Mouse (Mus musculus): ENCODE results near the gene Zfp541. TPM values are rescaled to one million over a fixed set of nuclear protein-coding genes. Genes with fewer than 3 reads are reported as not detected.
A peak's percentile ranks its signal among the peaks of the same experiment; 100 is the strongest.

The Zfp541 gene
- polyA plus RNA-seq, 1 experiment = not detected

DNA sequence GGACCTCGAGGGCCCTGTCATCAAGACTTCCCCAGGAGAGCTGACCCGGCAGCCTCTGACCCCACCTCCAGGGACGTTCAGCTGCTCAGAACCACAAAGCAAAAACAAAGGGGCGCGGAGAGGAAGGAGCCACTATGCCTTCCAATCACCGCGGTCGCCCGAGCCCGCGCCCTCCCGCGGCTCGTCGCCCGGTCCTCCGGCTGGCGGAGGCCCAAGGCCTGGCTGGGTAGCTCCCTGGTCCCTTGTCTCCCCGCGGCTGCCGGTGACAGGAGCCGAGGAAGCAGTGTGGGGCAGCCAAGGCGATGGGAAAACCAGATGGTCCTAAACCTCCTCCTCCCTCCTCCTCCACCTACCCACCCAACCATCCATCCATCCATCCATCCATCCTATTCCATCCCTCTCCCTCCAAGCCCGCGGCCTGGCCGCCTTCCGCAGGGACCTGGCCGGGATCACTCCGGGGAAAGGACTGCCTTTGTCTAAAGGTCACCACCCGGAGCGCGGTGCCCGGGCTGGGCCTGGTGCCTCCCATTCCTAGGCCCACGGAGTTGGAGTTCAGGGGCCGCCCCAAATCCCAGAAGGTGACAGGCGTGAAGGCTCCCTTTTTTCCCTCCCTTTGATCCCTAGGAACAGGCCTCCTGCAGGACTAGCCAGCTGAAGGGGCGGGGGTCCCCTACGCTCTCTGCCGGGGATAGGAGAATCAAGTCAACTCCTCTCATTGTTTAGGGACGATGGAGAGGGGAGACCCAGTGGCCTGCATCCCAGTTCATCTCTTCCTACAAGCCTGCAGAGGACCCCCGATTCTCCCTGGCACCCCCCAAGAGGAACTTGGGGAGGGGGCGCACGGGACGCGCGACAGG is 14.9 kb upstream of the Zfp541 start:
- TF ChIP-seq FOSL1 (IDR thresholded peaks at IDR 0.05; ENCODE audit: insufficient read depth, low read length, poor library complexity, severe bottlenecking) (no peak), MAX (IDR thresholded peaks at IDR 0.05) (no peak), USF1 (IDR thresholded peaks at IDR 0.05; ENCODE audit: low read depth) (no peak), CTCF (IDR thresholded peaks at IDR 0.05; ENCODE audit: control insufficient read depth, insufficient read depth, insufficient read length) (no peak), CEBPB (IDR thresholded peaks at IDR 0.05; ENCODE audit: low read depth) (no peak), MYOG (IDR thresholded peaks at IDR 0.05; ENCODE audit: control insufficient read depth, extremely low read depth, insufficient read length) (no peak), MYOD1 (IDR thresholded peaks at IDR 0.05; ENCODE audit: control insufficient read depth, insufficient read length, low read depth) (no peak)
- Histone ChIP-seq H3K79me2 (ENCODE audit: control insufficient read depth, insufficient read depth) (peaks cover 66% of the 10 kb centered on the region), H3K4me3 (ENCODE audit: insufficient read depth, poor library complexity, severe bottlenecking) (peak overlapping the region; percentile 71), H3ac (ENCODE audit: control insufficient read depth, insufficient read length, low read depth) (peak overlapping the region; percentile 74), H3K36me3 (ENCODE audit: control insufficient read depth, insufficient read depth) (no peaks in the 10 kb centered on the region), H3K79me3 (ENCODE audit: low read depth) (peaks cover 56% of the 10 kb centered on the region), H3K27me3 (ENCODE audit: control insufficient read depth, insufficient read depth, insufficient read length) (no peaks in the 10 kb centered on the region)

DNA sequence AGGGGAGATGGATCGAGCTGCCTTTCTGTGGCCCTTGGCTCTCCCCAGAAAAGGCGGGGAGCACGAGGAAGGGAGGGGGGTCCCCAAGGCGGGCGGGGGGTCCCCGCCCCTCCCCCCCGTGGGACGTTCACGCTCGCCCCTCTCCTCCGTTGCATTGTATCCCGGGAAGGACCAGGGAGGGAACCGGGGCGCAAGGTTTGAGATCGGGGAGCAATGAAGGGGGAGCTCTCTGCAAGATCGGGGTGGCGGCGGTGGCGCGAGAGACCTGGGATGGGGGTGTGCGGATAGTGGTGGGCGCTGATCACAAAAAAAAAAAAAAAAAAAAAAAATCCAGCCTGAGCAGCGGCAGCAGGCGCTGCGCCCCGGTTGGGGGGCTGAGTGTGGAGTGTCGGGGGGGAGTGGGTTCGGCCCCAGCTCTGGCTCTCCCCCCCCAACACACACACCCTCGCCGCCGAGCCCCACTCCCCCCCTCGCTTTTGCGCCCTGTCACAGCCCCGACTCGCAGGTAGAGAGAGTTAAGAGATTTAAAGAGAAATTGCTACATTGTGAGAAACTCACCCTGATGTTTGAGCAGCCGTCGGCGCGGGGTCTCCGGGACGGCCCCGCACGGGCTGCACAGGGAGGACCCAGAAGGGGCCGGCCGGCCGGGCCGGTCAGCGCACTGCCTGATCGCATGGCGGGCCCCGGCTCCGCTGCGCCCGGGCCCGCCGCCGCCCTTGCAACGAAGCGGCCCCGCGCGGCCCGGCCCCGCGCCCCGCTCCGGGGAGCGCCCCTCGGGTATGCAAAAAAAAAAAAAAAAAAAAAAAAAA is 14.1 kb upstream of the Zfp541 start, which contains the start of gene Bicra:
TSS of gene Bicra (minus strand) at position 584 of the 809 bp plus-strand sequence.
- peak within 1 kb of the TSS; percentile 92 for H3ac ChIP-seq (ENCODE audit: control insufficient read depth, insufficient read length, low read depth)
- TF ChIP-seq MAX (IDR thresholded peaks at IDR 0.05) = peak; percentile 62
- no peak for TF ChIP-seq CTCF (IDR thresholded peaks at IDR 0.05; ENCODE audit: control insufficient read depth, insufficient read depth, insufficient read length)

DNA sequence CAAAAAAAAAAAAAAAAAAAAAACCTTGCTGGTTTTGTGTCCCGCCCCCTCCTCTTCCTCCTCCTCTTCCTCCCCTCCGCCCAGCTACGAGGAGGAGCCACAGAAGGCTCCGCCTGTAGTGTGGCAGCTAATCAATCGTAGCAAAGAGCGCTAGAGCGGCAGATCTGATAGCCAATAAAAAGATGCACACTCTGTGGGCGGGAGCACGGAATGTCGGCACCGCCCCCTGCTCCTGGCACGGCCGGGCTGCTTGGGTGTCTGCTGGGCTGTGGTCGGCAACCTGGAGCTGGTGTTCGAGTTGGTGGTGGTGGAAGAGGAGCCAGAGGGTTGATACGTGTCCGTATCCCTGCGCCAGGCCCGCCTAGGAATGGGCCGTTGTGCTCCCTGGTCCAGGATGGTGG is 13.4 kb upstream of the Zfp541 start:
- peaks cover 43% of the 10 kb centered on the region for H3K79me3 ChIP-seq (ENCODE audit: low read depth)
- H3K79me2 ChIP-seq (ENCODE audit: control insufficient read depth, insufficient read depth) = peaks cover 52% of the 10 kb centered on the region
- no peaks in the 10 kb centered on the region for H3K36me3 ChIP-seq (ENCODE audit: control insufficient read depth, insufficient read depth)
- no peak for TF ChIP-seq MYOG (IDR thresholded peaks at IDR 0.05; ENCODE audit: control insufficient read depth, extremely low read depth, insufficient read length)
- TF ChIP-seq MAX (IDR thresholded peaks at IDR 0.05) = no peak
- TF ChIP-seq CEBPB (IDR thresholded peaks at IDR 0.05; ENCODE audit: low read depth) = no peak
- TF ChIP-seq MYOD1 (IDR thresholded peaks at IDR 0.05; ENCODE audit: control insufficient read depth, insufficient read length, low read depth) = no peak
- no peak for TF ChIP-seq FOSL1 (IDR thresholded peaks at IDR 0.05; ENCODE audit: insufficient read depth, low read length, poor library complexity, severe bottlenecking)
- TF ChIP-seq CTCF (IDR thresholded peaks at IDR 0.05; ENCODE audit: control insufficient read depth, insufficient read depth, insufficient read length) = no peak
- no peak for TF ChIP-seq USF1 (IDR thresholded peaks at IDR 0.05; ENCODE audit: low read depth)
- peak overlapping the region; percentile 71 for H3K4me3 ChIP-seq (ENCODE audit: insufficient read depth, poor library complexity, severe bottlenecking)
- no peaks in the 10 kb centered on the region for H3K27me3 ChIP-seq (ENCODE audit: control insufficient read depth, insufficient read depth, insufficient read length)
- H3ac ChIP-seq (ENCODE audit: control insufficient read depth, insufficient read length, low read depth) = peak overlapping the region; percentile 92

More for the DNA sequence above, 14.1 kb upstream of the Zfp541 start, which contains the start of gene Bicra:
- Histone ChIP-seq H3K79me3 (ENCODE audit: low read depth) (peaks cover 48% of the 10 kb centered on the region), H3K36me3 (ENCODE audit: control insufficient read depth, insufficient read depth) (no peaks in the 10 kb centered on the region), H3K4me3 (ENCODE audit: insufficient read depth, poor library complexity, severe bottlenecking) (peak within 1 kb of the TSS; percentile 71), H3K27me3 (ENCODE audit: control insufficient read depth, insufficient read depth, insufficient read length) (no peaks in the 10 kb centered on the region), H3K79me2 (ENCODE audit: control insufficient read depth, insufficient read depth) (peaks cover 58% of the 10 kb centered on the region)

DNA sequence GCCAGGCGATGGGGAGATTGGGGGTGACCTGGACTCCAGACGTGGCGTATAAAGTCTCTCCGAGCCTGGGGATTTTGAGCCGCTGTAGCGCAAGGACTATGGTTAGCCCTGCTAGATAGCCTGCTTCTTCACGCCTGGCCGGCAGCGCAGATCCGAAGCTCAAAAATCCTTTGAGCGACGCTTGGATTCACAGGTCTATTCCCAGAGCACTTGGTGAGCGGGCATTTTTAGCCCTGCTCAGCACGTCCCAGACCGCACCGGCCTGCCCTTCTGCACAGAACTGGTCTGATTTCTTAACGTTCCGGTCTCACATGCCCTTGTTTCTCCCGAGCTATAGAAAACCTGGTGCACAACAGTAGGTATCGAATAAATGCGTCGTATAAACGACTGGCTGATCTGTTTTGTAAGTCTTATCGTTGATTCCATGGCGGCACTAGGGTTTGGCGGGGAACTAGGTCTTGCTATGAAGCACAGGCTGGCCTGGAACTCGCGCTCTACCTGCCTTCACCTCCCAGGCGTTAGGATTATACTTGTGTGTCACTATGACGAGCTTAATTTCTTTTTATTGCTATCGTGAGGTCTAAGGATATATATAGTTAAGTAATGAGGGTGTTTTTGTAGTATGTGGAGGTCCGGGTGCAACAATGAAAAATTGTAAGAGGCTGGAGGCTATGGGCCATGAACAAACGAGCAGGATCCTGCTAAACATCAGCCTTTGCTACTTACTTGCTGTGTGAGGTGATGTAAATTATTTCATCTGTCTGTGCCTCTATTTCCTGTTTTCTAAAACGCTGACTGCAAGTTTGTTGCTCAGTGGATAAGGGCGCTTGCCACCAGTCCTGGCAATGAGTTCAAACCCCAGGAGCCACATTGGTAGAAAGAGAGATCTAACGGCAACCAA is 12.7 kb upstream of the Zfp541 start:
- Histone ChIP-seq H3K4me3 (ENCODE audit: insufficient read depth, poor library complexity, severe bottlenecking) (peak overlapping the region; percentile 71), H3ac (ENCODE audit: control insufficient read depth, insufficient read length, low read depth) (peak overlapping the region; percentile 92), H3K27me3 (ENCODE audit: control insufficient read depth, insufficient read depth, insufficient read length) (no peaks in the 10 kb centered on the region), H3K36me3 (ENCODE audit: control insufficient read depth, insufficient read depth) (no peaks in the 10 kb centered on the region), H3K79me2 (ENCODE audit: control insufficient read depth, insufficient read depth) (peaks cover 44% of the 10 kb centered on the region), H3K79me3 (ENCODE audit: low read depth) (peaks cover 37% of the 10 kb centered on the region)
- TF ChIP-seq MYOD1 (IDR thresholded peaks at IDR 0.05; ENCODE audit: control insufficient read depth, insufficient read length, low read depth) (no peak), MAX (IDR thresholded peaks at IDR 0.05) (no peak)

DNA sequence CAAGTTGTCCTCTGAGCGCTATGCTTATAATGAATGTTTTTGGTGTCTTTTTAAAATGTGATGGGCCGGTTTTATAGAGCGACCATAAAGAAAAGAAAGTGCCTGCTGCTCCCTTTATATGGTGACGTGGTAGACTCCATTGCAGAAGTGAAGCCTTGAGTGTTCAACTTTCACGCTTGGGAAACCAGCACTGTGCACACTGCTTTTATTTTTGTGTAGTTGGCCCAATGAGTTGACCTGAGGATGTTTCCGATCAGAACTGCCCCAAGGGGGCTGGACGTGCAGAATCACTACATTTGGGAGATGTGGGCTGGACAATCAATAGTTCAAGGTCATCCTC is 12.1 kb upstream of the Zfp541 start:
- Histone ChIP-seq H3K27me3 (ENCODE audit: control insufficient read depth, insufficient read depth, insufficient read length) (no peaks in the 10 kb centered on the region), H3K36me3 (ENCODE audit: control insufficient read depth, insufficient read depth) (no peaks in the 10 kb centered on the region), H3K79me2 (ENCODE audit: control insufficient read depth, insufficient read depth) (peaks cover 38% of the 10 kb centered on the region), H3ac (ENCODE audit: control insufficient read depth, insufficient read length, low read depth) (no peak overlapping the region), H3K4me3 (ENCODE audit: insufficient read depth, poor library complexity, severe bottlenecking) (no peak overlapping the region), H3K79me3 (ENCODE audit: low read depth) (peaks cover 32% of the 10 kb centered on the region)
- TF ChIP-seq FOSL1 (IDR thresholded peaks at IDR 0.05; ENCODE audit: insufficient read depth, low read length, poor library complexity, severe bottlenecking) (no peak), CEBPB (IDR thresholded peaks at IDR 0.05; ENCODE audit: low read depth) (no peak), USF1 (IDR thresholded peaks at IDR 0.05; ENCODE audit: low read depth) (no peak), MAX (IDR thresholded peaks at IDR 0.05) (no peak), MYOD1 (IDR thresholded peaks at IDR 0.05; ENCODE audit: control insufficient read depth, insufficient read length, low read depth) (no peak), MYOG (IDR thresholded peaks at IDR 0.05; ENCODE audit: control insufficient read depth, extremely low read depth, insufficient read length) (no peak)

Data from C2C12 (cell line).